Mouse (Mus musculus) myocyte (in vitro differentiated cells): ENCODE measurements around the gene Oxt.

ENCODE experiments used
- POLR2A ChIP-seq: IDR thresholded peaks from one replicate; pipeline ENCODE4 v1.6.1; 2011; ENCODE audit warnings: low read depth, mild to moderate bottlenecking, control low read depth, moderate library complexity; ENCODE audit not compliant: insufficient read length
- POLR2AphosphoS2 ChIP-seq: IDR thresholded peaks from one replicate; pipeline ENCODE4 v1.6.1; 2011; ENCODE audit warnings: low read depth, control low read depth; ENCODE audit not compliant: insufficient read length
- USF1 ChIP-seq: IDR thresholded peaks from one replicate; pipeline ENCODE4 v1.6.1; 2011; ENCODE audit warnings: low read depth, mild to moderate bottlenecking, control low read depth, moderate library complexity

- TF ChIP-seq POLR2AphosphoS2 (no peak), USF1 (no peak), POLR2A (no peak)
Observed at GRCm38 (mm10) chr2:130591016-130591415, 15.0 kb downstream of the Oxt start.
